Mouse (Mus musculus) spleen, embryonic (tissue): Measurements from ENCODE around the gene Actl11.

Experiments used
- CTCF ChIA-PET: fragments of 350-600 bp; sonication (Branson Sonifier 250); formaldehyde crosslinking; loops from one replicate; lab custom pipeline; 2022; lab: Charles Lee

Actl11 gene

DNA sequence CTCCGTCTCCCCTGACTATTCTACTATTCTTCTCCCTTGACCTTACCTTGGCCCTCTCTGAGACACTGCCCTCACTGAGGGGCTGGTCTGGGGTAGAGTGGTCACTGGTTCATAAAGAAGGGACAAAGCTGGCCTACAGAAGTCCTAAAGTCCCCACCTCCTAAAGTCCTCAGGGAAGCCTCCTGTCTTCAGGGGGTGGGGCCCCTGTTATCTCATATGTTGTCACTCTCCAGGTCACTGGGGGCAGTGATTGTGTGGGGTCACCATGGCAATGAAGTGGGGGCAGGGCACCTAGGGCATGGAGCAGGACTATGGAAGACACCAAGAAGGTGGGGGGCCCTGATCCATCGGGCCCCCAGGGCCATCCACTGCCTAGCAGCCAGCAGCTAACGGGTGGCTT, at the start of gene Actl11:
Actl11 (plus strand) TSS at position 301 of the 400 bp plus-strand sequence.
- CTCF ChIA-PET = no interaction called here

DNA sequence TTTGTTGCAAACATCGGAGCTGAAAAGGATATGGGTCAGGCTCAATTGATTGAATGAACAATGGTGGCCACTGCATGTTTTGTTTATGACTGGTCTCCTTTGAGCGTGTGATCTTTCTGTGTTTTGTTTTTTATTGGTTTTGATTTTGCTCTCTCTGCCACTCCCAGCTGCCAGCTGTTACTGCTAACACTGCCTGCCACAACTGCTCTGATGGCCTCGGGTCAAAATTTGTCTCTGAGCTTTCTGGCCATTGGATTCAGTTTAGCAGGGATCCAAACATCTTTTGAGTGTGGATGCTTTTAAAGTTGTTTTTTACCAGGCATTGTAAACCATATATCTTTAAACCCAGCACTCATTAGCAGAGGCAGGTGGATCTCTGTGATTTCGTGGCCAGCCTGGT, 47.9 kb upstream of the Actl11 start:
- CTCF ChIA-PET = no interaction called here

DNA sequence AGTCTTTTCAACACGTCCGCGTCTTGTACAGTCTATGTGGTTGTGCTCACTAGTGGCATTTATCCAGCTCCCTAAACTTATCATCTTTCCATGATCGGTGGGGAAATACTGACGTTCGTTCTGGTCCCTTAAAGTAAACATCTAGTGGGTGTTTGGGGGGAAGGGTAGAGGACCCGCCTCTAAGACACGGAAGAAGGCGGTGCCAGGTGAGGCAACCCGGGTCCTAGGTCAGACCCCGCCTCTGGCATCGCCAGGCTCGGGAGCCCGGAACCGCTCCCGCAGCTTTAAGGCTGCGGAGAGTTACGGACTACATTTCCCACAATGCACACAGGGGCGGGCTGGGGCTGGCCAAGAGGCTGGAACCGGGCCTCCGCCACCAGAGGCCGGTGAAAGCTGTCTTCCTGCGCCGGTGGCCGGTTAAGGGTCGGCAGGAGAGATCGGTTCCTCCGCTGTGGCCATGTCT, 40.4 kb upstream of the Actl11 start, which contains the start of gene Mon1a:
Mon1a (plus strand) TSS at position 348 of the 463 bp plus-strand sequence.
- CTCF ChIA-PET = interaction anchor here (0.6 kb wide), 1 partner anchor 290 kb away, joined by 3 read pairs; no protein-coding TSS in a partner anchor

DNA sequence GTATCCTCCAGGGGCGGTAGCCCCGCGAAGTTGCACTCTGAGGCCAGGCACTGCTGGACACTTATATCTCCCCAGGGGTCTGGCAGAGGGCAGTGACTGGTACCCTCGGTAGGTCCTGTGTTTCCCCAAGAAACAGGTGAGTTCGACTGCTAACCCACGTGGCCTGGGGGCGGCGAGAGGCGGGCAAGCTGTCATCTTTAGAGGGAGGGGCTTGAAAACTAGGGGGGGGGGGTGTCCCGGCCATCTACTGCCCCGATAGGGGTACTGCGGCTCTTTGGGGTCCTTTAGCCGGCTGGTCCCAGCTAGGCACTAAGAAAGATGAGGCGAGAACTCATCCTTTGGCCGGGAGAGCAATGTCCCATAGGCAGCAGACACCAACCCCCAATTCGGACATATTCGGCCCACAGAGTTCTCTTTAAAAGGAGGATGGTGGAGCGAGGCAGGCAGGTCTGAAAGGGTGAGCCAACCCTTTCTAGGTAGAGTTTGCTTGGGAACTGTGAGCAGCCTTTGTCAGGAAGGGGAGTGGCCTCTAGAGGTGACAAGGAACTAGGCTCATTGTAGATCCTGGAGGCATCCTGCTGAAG, 39.9 kb upstream of the Actl11 start:
- CTCF ChIA-PET = interaction anchor here (0.6 kb wide), 1 partner anchor 291 kb away, joined by 3 read pairs; no protein-coding TSS in a partner anchor

DNA sequence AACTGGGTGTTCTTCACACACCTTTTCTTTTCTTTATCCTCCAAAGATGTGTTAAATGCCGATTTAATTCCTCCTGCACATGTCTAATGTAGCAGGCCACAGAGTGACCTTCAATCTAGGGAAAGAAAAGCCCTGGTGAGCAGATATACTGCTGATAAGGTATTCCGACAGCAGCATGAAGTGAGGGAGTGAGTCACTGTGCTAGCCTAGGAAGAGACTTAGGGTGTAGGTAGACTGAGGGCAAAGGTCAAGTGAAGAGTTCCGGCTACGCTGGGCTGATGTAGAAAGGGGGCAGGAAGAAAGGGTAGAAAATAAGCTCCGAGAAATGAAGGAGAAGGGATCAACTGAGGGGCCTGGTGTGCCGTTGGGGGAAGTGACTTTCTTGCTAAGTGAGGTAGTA, 38.0 kb upstream of the Actl11 start:
- CTCF ChIA-PET = interaction anchor here (1.5 kb wide), 1 partner anchor 18 kb away, joined by 3 read pairs; no protein-coding TSS in a partner anchor

DNA sequence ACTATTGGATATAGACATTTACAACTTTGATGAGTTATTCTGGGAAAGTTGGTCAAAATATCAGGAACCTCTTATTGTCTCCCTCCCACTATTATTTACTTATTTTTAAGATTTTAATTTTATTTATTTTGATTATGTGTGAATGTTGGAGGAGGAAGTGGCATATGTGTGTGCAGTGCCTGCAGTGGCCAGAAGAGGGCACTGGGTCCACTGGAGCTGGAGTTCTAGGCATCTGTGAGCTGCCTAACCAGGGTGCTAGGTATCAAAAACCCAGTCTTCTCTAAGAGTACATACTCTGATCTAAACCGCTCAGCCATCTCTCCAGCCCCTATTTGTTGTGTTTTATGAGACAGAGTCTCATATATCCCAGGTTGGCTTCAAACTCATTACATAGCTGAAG, 37.2 kb upstream of the Actl11 start:
- CTCF ChIA-PET = interaction anchor here (0.7 to 1.5 kb wide), 2 partner anchors 9 to 19 kb away, joined by 3 read pairs; no protein-coding TSS in a partner anchor

DNA sequence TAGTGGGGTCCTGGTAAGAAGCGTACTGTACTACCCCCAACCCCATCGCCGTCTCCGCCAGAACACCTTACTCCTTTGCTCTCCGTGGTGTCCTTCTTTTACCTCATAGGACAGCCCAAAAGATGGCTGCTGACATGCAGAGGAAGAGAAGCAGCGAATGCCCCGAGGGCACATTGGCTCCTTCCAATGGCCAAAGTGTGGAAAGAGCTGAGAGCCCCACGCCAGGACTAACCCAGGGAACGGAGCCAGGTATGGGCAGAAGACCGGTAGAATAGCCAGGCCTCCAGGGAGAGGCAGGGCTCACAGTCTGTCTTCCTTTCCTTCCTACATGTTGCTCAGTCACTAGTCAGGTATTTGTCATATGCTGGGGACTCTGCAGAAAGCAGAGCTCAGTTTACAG, 29.7 kb upstream of the Actl11 start:
- CTCF ChIA-PET = interaction anchor here (0.5 kb wide), 1 partner anchor 118 kb away, joined by 4 read pairs; no protein-coding TSS in a partner anchor

DNA sequence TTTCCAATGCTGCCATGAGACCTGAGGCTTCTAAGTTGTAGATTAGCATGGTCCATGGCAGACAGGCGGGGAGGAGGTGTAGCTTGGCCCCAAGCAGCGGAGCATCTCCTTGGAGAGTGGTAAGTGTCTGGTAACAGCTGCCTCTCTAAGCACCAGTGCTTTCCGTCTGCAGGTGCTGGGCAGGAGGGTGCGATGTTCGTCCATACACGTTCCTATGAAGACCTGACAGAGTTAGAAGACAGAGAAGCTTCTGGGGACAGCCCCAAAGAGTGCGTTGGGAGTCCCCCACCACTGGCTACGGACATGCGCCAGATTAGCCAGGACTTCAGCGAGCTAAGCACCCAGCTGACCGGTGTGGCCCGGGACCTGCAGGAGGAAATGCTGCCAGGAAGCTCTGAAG, 28.4 kb upstream of the Actl11 start:
- CTCF ChIA-PET = interaction anchor here (0.6 kb wide), 3 partner anchors 9 to 283 kb away, joined by 3 to 5 read pairs (median 3); no protein-coding TSS in a partner anchor

DNA sequence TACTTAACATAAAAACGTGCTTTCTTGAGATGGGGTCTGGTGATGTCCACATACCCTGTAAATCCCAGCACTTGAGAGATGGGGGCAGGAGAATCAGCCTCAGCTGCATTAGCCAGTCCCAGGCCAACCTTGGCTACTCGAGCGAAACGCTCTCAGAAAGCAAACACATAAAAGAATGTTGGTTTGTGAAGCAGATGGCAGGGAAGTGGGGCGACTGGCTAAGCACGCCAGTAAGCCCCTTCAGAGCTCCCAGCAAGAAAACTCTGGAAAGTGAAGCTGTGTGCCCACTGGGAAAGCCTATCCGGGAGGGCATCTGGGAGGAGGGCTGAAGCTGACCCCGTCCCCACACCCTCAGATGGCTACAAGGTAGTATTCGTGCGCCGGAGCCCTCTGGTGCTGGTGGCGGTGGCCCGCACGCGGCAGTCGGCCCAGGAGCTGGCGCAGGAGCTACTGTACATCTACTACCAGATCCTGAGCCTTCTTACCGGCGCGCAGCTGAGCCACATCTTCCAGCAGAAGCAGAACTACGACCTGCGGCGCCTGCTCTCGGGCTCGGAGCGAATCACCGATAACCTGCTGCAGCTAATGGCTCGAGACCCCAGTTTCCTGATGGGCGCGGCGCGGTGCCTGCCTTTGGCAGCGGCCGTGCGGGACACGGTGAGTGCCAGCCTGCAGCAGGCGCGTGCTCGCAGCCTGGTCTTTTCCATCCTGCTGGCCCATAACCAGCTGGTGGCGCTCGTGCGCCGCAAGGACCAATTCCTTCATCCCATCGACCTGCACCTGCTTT, 27.2 kb upstream of the Actl11 start:
- CTCF ChIA-PET = no interaction called here

DNA sequence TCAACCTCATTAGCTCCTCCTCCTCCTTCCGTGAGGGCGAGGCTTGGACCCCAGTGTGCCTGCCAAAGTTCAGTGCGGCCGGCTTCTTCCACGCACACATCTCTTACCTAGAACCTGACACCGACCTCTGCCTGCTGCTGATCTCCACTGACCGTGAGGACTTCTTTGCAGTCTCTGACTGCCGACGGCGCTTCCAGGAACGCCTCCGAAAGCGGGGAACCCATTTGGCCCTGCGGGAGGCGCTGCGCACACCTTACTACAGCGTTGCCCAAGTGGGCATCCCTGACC, 26.7 kb upstream of the Actl11 start:
- CTCF ChIA-PET = no interaction called here

DNA sequence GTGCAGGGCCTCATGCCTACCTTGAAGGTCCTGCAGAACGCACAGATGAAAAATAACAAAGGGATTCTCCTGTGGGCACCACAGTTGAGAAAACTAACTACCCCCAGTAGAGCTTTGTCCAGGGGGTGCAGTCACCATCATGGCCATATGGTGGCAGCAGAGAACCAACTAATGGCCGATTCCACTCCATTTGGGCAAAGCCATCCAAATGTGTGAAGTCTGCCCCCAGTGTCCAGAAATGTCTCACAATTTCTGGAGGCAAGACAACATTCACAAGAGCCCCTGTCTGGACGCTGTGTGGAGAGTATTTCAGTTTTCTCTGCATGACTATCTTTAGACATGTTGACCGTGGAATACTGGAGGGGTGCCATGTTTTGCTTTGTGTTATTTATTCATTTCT, 23.5 kb upstream of the Actl11 start:
- CTCF ChIA-PET = interaction anchor here (0.5 to 0.9 kb wide), 2 partner anchors 44 to 745 kb away, joined by 3 read pairs; partner anchors contain the start of gene Arih2

DNA sequence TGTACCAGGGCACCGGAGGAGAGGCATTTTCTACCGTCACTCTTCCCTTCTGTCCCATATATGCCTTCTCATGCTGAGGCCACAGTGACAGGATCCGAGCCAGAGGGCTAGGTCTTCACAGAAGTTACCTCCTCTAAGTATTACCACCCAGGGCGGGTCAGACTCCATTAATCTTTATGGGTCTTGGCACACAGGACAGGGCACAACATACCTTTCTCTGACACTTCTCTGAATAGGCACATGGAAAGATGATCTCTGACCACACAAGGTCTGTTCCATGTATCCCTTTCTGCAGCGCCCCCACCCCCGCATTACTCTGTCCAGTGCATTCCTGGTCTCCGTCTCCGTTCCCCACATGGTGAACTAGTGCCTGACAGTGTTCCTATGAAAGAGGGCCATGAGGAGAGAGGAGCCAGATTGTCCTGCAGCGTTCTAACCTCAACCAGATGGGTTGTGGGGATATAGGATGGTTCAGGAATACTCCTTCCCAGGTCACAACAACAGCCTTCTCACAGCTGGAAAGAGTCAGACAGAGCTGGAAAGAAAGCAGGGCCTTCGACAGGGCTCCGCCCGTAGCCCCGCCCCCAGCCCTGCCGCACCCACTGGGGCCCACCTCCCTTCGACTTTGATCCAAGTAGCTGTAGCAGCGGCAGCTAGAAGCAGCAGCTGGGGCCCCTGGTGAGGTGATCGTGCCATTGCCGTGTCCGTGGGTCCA, 21.9 kb upstream of the Actl11 start, which contains the start of gene Mst1r:
Mst1r (plus strand) TSS at position 622 of the 715 bp plus-strand sequence.
- CTCF ChIA-PET = no interaction called here

DNA sequence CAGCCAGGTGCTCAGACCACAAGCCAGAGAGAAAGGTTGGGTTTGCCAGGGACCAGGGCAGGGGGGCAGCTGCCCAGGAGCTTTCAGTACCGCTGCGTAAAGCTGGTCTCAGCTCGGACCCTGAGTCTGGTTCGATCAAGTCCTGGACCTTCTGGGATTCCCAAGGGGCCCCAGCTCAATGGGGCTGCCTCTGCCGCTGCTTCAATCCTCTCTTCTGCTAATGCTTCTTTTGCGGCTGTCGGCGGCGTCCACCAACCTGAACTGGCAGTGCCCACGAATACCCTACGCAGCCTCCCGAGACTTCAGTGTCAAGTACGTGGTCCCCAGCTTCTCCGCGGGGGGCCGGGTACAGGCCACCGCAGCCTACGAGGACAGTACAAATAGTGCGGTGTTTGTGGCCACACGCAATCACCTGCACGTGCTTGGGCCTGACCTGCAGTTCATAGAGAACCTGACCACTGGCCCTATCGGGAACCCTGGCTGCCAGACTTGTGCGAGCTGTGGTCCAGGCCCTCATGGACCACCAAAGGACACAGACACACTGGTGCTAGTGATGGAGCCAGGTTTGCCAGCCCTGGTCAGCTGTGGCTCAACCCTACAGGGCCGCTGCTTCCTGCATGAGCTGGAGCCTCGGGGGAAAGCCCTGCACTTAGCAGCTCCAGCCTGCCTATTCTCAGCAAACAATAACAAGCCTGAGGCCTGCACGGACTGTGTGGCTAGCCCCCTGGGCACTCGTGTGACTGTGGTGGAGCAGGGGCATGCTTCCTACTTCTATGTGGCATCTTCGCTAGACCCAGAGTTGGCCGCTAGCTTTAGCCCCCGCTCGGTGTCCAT, 21.1 kb upstream of the Actl11 start:
- CTCF ChIA-PET = no interaction called here

DNA sequence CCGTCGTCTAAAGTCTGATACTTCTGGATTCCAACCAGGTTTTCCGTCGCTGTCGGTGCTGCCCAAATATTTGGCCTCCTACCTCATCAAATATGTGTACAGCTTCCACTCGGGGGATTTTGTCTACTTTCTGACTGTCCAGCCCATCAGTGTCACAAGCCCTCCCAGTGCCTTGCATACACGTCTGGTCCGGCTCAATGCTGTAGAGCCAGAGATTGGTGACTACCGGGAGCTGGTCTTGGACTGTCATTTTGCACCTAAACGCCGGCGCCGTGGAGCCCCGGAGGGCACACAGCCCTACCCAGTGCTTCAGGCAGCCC, 20.5 kb upstream of the Actl11 start:
- CTCF ChIA-PET = no interaction called here

DNA sequence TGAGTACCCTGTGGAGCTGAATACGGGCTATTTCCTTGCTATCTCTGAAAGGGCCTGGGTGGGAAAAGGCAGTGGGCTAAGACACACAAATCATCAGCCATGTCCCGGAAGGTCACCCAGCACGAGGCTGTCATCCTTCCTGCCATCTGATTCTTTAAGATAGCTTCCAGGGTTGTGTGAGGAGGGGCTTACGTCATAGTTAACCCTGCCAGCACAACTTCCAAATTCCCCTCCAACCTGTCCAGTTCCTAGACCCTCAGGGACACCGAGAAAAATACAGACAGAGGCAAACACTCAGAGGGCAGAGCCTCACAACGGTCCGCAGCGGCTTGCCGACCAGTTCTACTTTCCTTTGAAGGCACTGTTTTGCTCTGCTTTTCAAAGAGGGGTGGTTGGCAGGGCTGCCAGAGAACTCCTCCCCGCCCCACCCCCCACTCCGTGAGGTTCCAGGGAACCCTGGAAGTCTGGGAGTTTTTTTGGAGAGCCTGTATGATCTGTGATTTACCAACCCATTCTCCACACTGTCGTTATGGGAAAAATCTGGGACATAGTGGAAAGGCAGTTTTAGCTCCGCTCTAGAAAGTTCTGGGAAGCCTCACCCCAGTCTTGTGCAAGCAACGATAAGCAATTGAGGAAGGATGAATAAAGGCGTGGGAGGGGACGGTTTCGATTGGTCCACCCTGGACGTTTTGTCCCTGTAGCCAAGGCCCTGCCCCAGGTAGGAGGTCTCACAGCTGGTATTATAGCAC, 19.7 kb upstream of the Actl11 start:
- CTCF ChIA-PET = no interaction called here

DNA sequence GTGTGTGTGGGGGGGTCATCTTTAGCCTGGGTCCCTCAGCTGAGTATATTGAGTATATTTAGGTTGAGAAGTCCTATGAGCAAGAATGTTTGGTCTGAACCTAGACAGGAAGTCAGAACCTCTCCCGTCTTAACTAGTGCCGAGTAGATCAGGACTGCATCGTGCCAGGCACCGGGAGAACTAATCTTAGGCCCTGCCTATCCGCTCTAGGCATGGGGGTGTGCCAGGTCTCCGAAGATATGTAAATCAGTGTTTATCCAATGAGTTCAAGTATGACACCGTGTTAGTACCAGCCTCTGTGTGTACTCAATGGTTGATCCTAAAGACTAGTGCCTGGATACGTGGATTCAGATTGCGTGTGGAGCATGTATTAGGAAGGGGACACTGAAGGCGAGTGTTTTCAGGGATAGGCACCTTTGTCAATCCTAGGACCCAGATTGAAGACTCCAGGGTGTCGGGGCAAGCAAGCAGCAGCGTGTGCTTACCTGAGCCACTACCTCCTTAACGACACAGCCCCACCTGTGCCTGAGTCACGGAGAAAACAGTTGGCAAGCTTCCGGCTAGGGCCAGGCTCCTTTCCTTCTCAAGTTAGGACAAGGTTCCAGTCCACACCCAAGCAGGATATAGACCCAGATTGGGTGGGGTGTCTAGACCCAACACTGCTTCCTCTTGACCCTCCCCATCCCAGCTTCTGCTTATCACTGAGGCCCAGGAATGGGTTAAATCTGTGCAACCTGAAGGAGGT, 18.1 kb upstream of the Actl11 start:
- CTCF ChIA-PET = no interaction called here

DNA sequence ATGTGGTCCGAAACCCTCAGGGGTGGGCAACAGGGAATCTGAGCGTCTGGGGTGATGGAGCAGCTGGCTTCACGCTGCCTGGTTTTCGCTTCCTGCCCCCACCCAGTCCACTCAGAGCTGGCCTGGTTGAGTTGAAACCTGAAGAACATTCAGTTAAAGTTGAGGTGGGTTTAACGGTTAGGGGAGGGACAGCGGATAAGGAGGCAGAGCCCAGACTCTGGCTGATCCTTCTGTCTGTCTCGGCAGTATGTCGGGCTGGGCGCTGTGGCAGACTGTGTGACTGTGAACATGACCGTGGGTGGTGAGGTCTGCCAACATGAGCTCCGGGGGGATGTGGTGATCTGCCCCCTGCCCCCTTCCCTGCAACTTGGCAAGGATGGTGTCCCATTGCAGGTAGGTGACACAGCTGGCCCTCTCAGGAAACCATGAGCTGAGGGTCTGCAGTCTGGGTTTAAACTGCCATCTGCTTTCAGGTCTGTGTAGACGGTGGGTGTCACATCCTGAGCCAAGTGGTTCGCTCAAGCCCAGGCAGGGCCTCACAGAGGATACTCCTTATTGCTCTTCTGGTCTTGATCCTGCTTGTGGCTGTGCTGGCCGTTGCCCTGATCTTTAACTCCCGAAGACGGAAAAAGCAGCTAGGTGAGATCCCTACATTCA, 13.4 kb upstream of the Actl11 start:
- CTCF ChIA-PET = no interaction called here

DNA sequence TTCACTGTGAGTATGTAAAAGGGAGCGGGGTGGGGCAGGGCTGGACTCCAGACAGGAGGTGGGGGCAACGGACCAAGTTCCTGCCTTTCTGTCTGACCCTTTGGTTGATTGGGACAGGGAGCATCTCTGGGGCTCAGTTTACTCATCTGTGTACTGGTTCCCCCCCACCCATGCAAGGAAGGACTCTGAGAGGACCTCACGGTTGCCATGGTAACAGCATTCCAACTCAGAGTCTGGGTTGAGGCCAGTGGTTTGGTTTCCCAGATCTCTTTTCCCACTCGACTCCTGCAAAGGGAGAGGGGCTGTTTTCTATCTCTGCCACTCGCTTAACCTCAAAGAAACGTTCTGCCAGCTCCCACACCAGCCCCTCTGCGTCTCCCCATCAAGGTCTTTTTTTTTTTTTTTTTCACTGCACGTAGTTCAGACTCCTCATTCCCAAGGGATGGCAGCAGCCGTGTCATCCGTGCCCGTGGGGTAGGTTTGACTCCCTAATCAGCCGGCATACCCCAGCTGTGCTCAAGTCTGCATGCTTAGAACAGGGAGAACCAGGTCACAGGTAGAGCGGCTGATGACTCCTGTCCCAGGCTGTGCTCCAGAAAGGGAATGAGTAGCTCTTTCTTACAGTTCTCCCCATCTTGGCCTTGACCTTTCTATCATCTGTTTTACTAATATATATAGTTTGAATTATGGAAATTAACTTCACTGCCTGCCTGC, 10.2 kb upstream of the Actl11 start:
- CTCF ChIA-PET = no interaction called here

DNA sequence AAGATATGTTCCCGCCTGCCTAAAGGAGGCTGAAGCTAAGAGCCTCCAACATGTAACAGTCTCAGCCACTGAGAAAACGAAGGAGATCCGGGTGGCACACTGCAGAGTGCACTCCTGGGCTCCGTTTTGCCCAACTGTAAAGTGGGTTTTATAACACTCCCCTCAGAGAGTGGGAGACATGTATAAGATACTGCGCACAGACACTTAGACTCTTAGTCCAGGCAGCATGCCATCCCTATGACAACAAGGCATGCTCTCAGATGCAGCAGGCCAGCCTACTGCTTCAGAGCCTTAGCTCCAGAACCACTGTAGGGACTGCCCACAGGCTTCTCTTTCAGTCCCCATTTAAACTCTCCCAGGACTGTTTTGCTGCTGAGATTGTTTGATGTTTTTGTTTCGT, 9.4 kb upstream of the Actl11 start:
- CTCF ChIA-PET = no interaction called here
